Mouse (Mus musculus) fat pad, adult 2 months (tissue): Measurements from ENCODE around the gene Hebp1.
A peak's percentile ranks its signal among the peaks of the same experiment; 100 is the strongest.

Experiments used
- DNase-seq: peaks from one replicate; pipeline ENCODE4 v3.0.0-alpha.2; 2011; ENCODE audit warnings: low read depth, low spot score; ENCODE audit errors: extremely low read depth

Hebp1 gene

GRCm38 (mm10) chr6:135198726-135199125 is 904 bp upstream of the Hebp1 start:
- no peak for DNase-seq

GRCm38 (mm10) chr6:135197446-135197845 is 376 bp downstream of the Hebp1 start:
- DNase-seq: no peak

DNA sequence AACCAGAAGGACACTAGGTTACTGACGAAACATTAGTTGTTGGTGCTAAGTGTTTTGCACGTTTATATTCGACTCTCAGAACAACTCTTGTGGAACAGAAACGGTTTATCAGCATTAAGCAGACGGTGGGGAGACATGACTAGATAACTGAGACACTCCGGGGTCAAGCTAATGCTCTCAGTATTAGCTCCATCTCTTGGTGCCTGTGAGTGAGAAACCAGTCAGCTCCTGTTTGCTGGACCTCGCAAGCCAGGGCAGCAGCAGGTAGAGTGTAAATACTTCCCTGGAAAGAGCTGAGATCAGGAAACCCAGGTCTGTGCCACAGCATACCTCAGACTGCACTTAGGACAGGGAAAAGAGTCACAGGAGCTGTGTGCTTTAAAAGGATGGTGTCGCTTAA is 1.1 kb downstream of the Hebp1 start:
- DNase-seq: no peak

DNA sequence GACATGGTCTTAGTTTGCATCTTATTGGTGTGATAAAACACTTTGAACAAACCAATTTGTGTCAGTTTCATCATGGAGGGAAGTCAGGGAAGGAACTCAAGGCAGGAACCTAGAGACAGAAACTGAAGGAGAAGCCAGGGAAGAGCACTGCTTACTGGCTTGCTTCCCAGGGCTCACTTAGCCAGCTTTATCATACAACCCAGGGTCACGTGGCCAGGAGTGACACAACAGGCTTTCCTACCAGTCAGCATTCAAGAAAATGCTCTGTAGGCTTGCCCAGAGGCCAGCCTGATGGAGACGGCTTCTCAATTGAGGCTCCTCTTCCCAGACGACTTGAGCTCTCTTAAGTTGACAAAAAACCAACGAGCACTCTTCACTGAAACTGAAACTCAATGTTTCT is 2.9 kb downstream of the Hebp1 start:
- no peak for DNase-seq

GRCm38 (mm10) chr6:135193733-135194132 is 4.1 kb downstream of the Hebp1 start:
- peak; percentile 99 for DNase-seq

DNA sequence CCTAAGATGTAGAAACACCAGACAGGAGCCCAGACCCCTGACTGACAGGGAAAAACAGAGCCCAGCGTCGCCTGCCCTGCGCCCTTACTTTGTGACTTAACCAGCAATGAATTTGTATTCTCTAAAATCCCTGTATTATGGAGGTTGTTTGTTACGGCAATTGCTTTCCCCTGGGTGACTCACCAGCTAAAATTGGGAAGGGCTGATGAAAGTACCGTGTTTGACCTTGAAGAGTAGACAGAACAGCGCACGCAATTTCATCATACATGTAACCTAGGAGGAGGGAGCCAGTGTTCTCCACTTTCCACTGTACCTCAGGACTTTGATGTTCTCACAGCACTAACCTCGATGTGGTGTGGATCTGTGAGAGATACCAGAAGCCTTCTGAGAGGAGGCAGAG is 4.8 kb downstream of the Hebp1 start:
- DNase-seq: no peak

GRCm38 (mm10) chr6:135191906-135192305 is 5.9 kb downstream of the Hebp1 start:
- peak; percentile 90 for DNase-seq

GRCm38 (mm10) chr6:135190122-135190521 is 7.7 kb downstream of the Hebp1 start:
- no peak for DNase-seq

GRCm38 (mm10) chr6:135188629-135189028 is 9.2 kb downstream of the Hebp1 start:
- DNase-seq: no peak

- DNase-seq: no peak
Measured at GRCm38 (mm10) chr6:135187076-135187917, 10.5 kb downstream of the Hebp1 start.

DNA sequence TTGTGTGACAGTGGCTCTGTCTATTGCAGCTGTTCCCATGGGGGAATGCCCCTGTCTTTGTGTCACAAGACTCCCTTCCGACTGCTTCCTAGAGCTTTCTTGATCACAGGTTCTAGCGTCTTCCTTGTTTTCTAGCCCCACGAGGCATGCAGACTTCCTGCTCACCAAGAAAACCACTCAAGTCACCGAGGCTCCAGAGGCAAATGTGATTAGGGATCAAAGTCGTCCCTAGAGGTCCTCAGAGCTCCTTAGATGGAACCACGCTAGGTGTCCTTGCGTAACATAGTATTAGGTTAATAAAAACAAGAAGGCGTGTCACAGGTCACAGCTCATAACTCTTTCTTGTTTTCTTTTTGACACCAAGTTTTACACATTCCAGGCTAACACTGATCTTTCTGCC is 13.9 kb downstream of the Hebp1 start:
- no peak for DNase-seq

- DNase-seq: no peak
Measured at GRCm38 (mm10) chr6:135182925-135183324, 14.9 kb downstream of the Hebp1 start.

- no peak for DNase-seq
Measured at GRCm38 (mm10) chr6:135178599-135178998, 19.2 kb downstream of the Hebp1 start.

GRCm38 (mm10) chr6:135177271-135177670 is 20.6 kb downstream of the Hebp1 start:
- no peak for DNase-seq

DNA sequence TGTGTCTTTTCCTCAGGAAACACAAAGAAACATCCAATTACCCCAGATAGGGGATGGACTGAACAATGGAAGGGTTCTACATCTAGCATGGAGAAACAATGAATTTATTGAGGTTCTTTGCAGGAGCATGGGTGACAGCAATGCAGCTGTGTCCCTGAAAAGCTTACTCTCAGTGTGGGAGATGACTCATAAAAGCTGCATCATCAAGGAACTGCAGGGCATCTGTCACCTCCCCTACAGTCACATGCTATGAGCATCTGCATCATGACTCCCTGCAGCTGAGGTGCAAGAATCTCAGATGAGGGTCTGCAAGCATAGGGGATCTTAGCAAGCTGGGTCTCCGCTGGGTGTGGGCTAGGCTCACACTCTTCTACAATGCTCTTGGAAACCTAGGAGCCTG is 22.8 kb downstream of the Hebp1 start:
- DNase-seq: no peak

GRCm38 (mm10) chr6:135171736-135172135 is 26.1 kb downstream of the Hebp1 start:
- no peak for DNase-seq

DNA sequence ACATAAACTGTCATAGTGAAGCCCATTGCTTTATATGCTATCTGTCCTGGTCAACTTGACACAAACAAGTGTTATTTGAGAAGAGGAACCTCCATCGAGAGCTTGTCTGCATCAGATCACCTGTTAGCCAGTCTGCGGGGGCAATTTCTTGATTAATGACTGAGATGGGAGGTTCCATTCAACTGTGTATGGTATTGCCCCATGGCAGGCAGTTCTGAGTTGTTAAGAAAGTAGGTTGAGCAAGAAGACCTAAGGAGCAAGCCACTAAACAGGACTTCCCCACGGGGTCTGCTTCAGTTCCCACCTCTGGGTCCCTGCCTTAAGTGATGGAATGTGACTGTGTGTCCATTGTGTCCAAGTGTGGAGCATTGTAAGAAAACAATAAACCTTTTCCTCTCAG is 28.6 kb downstream of the Hebp1 start:
- no peak for DNase-seq

DNA sequence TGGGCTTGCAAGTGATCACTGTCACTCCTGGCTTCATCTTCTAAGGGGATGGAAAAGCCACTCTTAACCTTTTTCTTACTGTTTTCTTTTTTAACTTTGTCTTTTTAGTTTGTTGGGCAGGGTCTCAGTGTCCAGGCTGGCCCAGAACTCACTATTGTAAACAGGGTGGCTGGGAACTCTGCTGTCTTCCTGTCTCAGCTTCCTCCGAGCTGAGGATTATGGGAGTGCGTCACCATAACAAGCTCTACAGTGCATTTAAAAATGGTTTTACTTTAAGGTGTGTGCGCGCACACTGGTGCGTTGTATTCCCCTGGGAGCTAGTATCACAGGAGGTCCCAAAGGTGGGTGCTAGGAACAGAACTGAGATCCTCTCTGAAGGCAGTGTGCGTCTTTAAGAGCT is 29.4 kb downstream of the Hebp1 start:
- DNase-seq: no peak

DNA sequence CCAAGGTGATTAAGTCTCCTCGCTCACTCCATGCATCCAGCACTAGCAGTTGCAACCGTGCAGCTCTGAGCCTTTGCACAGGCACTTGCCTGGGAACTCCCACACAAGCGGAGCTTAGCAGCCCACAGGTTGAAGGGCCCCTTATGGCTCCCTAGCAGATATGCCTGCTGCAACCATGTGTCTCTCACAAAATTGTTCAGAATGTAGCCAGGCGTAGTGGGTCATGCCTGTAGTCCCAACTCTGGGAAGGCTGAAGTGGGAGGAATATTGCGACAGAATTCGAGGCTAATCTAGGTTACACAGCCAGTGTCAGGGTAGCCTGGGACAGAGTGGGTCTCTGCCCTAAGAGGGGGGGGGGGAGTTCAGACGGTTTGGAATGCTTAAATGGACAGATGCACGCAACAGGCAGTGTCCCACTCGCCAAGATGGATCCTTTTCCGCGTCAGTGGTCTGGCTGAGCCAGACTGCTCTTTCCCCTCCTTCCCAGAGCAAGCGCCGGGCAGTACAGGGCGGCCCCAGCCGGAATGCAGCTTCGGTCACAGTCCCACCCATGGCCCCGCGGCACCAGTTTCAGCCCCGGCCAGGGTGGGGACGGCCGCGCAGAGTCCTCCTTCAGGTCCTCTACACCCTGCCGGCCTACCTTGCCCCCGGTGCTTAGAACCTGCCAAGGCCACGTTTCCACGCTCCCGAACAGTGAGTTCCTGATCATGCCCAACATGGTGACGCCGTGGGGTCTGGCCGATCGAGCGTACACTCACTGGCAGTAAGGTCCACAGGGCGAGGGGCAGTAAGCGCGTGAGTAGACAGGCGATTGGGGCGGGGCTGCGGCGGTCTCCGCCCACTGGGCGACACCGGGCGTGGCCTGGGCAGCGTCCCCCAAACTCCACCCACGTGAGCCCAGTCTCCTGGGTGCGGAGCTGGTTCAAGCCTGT is 30.2 kb downstream of the Hebp1 start:
- no peak for DNase-seq

DNA sequence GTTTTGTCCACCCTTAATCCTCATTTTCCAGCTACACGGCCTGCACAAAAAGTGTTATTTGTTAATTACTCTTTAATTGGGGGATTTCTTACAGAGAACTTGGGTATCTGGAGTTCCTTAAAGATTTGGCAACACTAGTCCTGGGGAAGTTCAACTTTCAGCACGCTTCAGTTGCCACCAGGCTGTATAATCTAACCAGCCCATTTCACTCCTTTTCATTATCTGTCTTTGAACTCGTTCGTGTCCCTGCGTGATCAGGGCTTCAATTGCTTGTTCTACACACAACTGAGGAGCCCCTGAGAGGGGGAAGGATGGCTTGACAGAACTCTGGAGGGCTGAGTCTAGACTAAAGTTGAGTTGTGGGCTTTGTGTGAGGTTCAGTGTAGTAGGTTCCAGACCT is 31.1 kb downstream of the Hebp1 start:
- DNase-seq: no peak

GRCm38 (mm10) chr6:135166262-135166661 is 31.6 kb downstream of the Hebp1 start:
- DNase-seq: no peak

GRCm38 (mm10) chr6:135165706-135166105 is 32.1 kb downstream of the Hebp1 start:
- no peak for DNase-seq
